Mouse (Mus musculus) macrophage (primary cell): Measurements from ENCODE around the gene Ubqln5. TPM values are rescaled to one million over a fixed set of nuclear protein-coding genes. Genes with fewer than 3 reads are reported as not detected.

Experiments used
- polyA plus RNA-seq: library from polyadenylated mRNA; stranded (reverse); fragments of 250-400 nt; gene quantifications from 3 replicates; pipeline ENCODE4 v1.2.4, GENCODE M21; 2018; ENCODE audit warnings: inconsistent platforms

The Ubqln5 gene
- polyA plus RNA-seq, 1 experiment from 2014 or later: not detected

Other genes with a start within 250 kb of the Ubqln5 start
- gene Olfr66, start 243.6 kb downstream of the Ubqln5 start, polyA plus RNA-seq: not detected in 3 replicates
- not detected in 3 replicates for gene Olfr64, start 235.3 kb downstream of the Ubqln5 start, polyA plus RNA-seq
- gene Olfr65, start 226.3 kb downstream of the Ubqln5 start, polyA plus RNA-seq: not detected in 3 replicates
- not detected in 3 replicates for gene Olfr631, start 201.0 kb downstream of the Ubqln5 start, polyA plus RNA-seq
- not detected in 3 replicates for gene Olfr632, start 195.5 kb downstream of the Ubqln5 start, polyA plus RNA-seq
- not detected in 3 replicates for gene Olfr633, start 185.4 kb downstream of the Ubqln5 start, polyA plus RNA-seq
- not detected in 3 replicates for gene Olfr635, start 158.7 kb downstream of the Ubqln5 start, polyA plus RNA-seq
- not detected in 3 replicates for gene Olfr638, start 131.1 kb downstream of the Ubqln5 start, polyA plus RNA-seq
- gene Olfr639, start 112.5 kb downstream of the Ubqln5 start, polyA plus RNA-seq: not detected in 3 replicates
- not detected in 3 replicates for gene Olfr640, start 104.3 kb downstream of the Ubqln5 start, polyA plus RNA-seq
- gene Olfr641, start 94.4 kb downstream of the Ubqln5 start, polyA plus RNA-seq: not detected in 3 replicates
- gene Olfr642, start 77.2 kb downstream of the Ubqln5 start, polyA plus RNA-seq: not detected in 3 replicates
- not detected in 3 replicates for gene 4930516K23Rik, start 68.4 kb downstream of the Ubqln5 start, polyA plus RNA-seq
- not detected in 3 replicates for gene Olfr644, start 58.0 kb downstream of the Ubqln5 start, polyA plus RNA-seq
- gene Olfr645, start 44.4 kb downstream of the Ubqln5 start, polyA plus RNA-seq: not detected in 3 replicates
- not detected in 3 replicates for gene Olfr646, start 25.0 kb downstream of the Ubqln5 start, polyA plus RNA-seq
- not detected in 3 replicates for gene Olfr643, start 7.6 kb upstream of the Ubqln5 start, polyA plus RNA-seq
- not detected in 3 replicates for gene Ubqln3, start 13.5 kb upstream of the Ubqln5 start, polyA plus RNA-seq
- gene Ubqlnl, start 20.7 kb upstream of the Ubqln5 start, polyA plus RNA-seq: not detected in 3 replicates
- not detected in 3 replicates for gene Olfm5, start 35.0 kb upstream of the Ubqln5 start, polyA plus RNA-seq
- gene Olfr648, start 53.6 kb upstream of the Ubqln5 start, polyA plus RNA-seq: not detected in 3 replicates
- not detected in 3 replicates for gene Olfr649, start 66.2 kb upstream of the Ubqln5 start, polyA plus RNA-seq
- gene Trim6, start 89.0 kb upstream of the Ubqln5 start, polyA plus RNA-seq: 0.53 to 1.6 TPM (median 0.83 TPM) in 3 replicates
- 27.8 to 59.6 TPM (median 35.2 TPM) in 3 replicates for gene Trim34a, start 114.6 kb upstream of the Ubqln5 start, polyA plus RNA-seq
- 5.0 to 12.6 TPM (median 9.5 TPM) in 3 replicates for gene Trim5, start 158.3 kb upstream of the Ubqln5 start, polyA plus RNA-seq
- 29.2 to 58.7 TPM (median 53.4 TPM) in 3 replicates for gene Trim12a, start 185.6 kb upstream of the Ubqln5 start, polyA plus RNA-seq
- 0.25 to 0.33 TPM (median 0.26 TPM) in 3 replicates for gene Trim34b, start 199.6 kb upstream of the Ubqln5 start, polyA plus RNA-seq
- 23.2 to 52.7 TPM (median 27.6 TPM) in 3 replicates for gene Trim12c, start 223.5 kb upstream of the Ubqln5 start, polyA plus RNA-seq
- 1.1 to 4.5 TPM (median 1.8 TPM) in 3 replicates for gene Trim30b, start 240.1 kb upstream of the Ubqln5 start, polyA plus RNA-seq